Mouse (Mus musculus): ENCODE data around the gene Bicdl2.

GRCm38 (mm10) chr17:23675127-23675526, 14.8 kb downstream of the Bicdl2 start:
- TF ChIP-seq CTCF (IDR thresholded peaks at IDR 0.05; ENCODE audit: control insufficient read depth, insufficient read depth, insufficient read length), result no peak
- no peak for TF ChIP-seq MYOD1 (IDR thresholded peaks at IDR 0.05; ENCODE audit: control insufficient read depth, insufficient read length, low read depth)
- no peak for TF ChIP-seq CEBPB (IDR thresholded peaks at IDR 0.05; ENCODE audit: low read depth)
- TF ChIP-seq USF1 (IDR thresholded peaks at IDR 0.05; ENCODE audit: low read depth), result no peak
- no peak for TF ChIP-seq MAX (IDR thresholded peaks at IDR 0.05)
